Mouse (Mus musculus) megakaryocyte, embryonic 14.5 days (primary cell): Measurements from ENCODE around the gene Epb41. TPM values are rescaled to one million over a fixed set of nuclear protein-coding genes. Genes with fewer than 3 reads are reported as not detected.
A peak's percentile ranks its signal among the peaks of the same experiment; 100 is the strongest.

Source experiments
- H3K27me3 ChIP-seq: replicated peaks from 2 replicates; pipeline ENCODE3; 2012; ENCODE audit warnings: inconsistent platforms
- H3K36me3 ChIP-seq: replicated peaks from 2 replicates; pipeline ENCODE3; 2012; ENCODE audit warnings: low read length, inconsistent platforms, mixed read lengths
- H3K4me1 ChIP-seq: 2 replicates; pipeline ENCODE4 v1.6.1; 2012; ENCODE audit warnings: inconsistent platforms
- H3K4me3 ChIP-seq: replicated peaks from 2 replicates; pipeline ENCODE3; 2012; ENCODE audit warnings: moderate library complexity, mild to moderate bottlenecking, inconsistent platforms
- H3K9me3 ChIP-seq: 2 replicates; pipeline ENCODE4 v1.6.1; 2012; ENCODE audit warnings: inconsistent platforms
- FLI1 ChIP-seq: IDR thresholded peaks from 2 replicates; pipeline ENCODE4 v1.6.1; 2012; ENCODE audit warnings: low read length, inconsistent platforms, mixed read lengths
- GATA1 ChIP-seq: IDR thresholded peaks from 3 replicates; pipeline ENCODE4 v1.6.1; 2012; ENCODE audit warnings: mixed read lengths, low read length, inconsistent platforms, borderline replicate concordance
- polyA plus RNA-seq: library from polyadenylated mRNA; stranded (reverse); fragments of >175 nt; gene quantifications from 2 replicates; pipeline ENCODE4 v1.2.3, GENCODE M21; 2012; ENCODE audit warnings: low replicate concordance; ENCODE audit not compliant: insufficient read depth

Gene Epb41
- polyA plus RNA-seq, 1 experiment = 122 TPM

GRCm38 (mm10) chr4:132076480-132077405, 1.6 kb upstream of the Epb41 start:
- Histone ChIP-seq H3K4me3 (peak overlapping the region; percentile 99), H3K4me1 (peaks cover 74% of the 10 kb centered on the region)
- TF ChIP-seq FLI1 = no peak
- TF ChIP-seq GATA1 = peak; percentile 89

GRCm38 (mm10) chr4:132075796-132076195, 675 bp upstream of the Epb41 start:
- no peaks in the 10 kb centered on the region for H3K27me3 ChIP-seq
- H3K36me3 ChIP-seq = peaks cover 29% of the 10 kb centered on the region
- TF ChIP-seq GATA1 (no peak), FLI1 (no peak)
- no peaks in the 10 kb centered on the region for H3K9me3 ChIP-seq
- peaks cover 77% of the 10 kb centered on the region for H3K4me1 ChIP-seq
- H3K4me3 ChIP-seq = peak overlapping the region; percentile 99

More at GRCm38 (mm10) chr4:132076480-132077405, 1.6 kb upstream of the Epb41 start:
- H3K36me3 ChIP-seq = peaks cover 19% of the 10 kb centered on the region
- no peaks in the 10 kb centered on the region for H3K27me3 ChIP-seq
- H3K9me3 ChIP-seq = no peaks in the 10 kb centered on the region

- peaks cover 82% of the 10 kb centered on the region for H3K4me1 ChIP-seq
- no peak for TF ChIP-seq FLI1
- no peak for TF ChIP-seq GATA1
Measured at GRCm38 (mm10) chr4:132074077-132074932, 816 bp downstream of the Epb41 start, which contains the start of gene Gm10300. TSS of gene Gm10300 (plus strand) at chr4:132074697.

GRCm38 (mm10) chr4:132072946-132073345, 2.2 kb downstream of the Epb41 start:
- peaks cover 82% of the 10 kb centered on the region for H3K4me1 ChIP-seq
- no peaks in the 10 kb centered on the region for H3K27me3 ChIP-seq
- H3K36me3 ChIP-seq = peaks cover 56% of the 10 kb centered on the region
- no peak for TF ChIP-seq GATA1
- no peak for TF ChIP-seq FLI1
- peak overlapping the region; percentile 99 for H3K4me3 ChIP-seq
- no peaks in the 10 kb centered on the region for H3K9me3 ChIP-seq

More at GRCm38 (mm10) chr4:132074077-132074932, 816 bp downstream of the Epb41 start, which contains the start of gene Gm10300:
- H3K36me3 ChIP-seq = peaks cover 44% of the 10 kb centered on the region
- H3K9me3 ChIP-seq = no peaks in the 10 kb centered on the region
- H3K4me3 ChIP-seq = peak within 1 kb of the TSS; percentile 99
- no peaks in the 10 kb centered on the region for H3K27me3 ChIP-seq

- TF ChIP-seq FLI1 = no peak
- no peak for TF ChIP-seq GATA1
- Histone ChIP-seq H3K36me3 (peaks cover 64% of the 10 kb centered on the region), H3K4me3 (peak overlapping the region; percentile 99), H3K4me1 (peaks cover 82% of the 10 kb centered on the region), H3K9me3 (no peaks in the 10 kb centered on the region), H3K27me3 (no peaks in the 10 kb centered on the region)
Measured at GRCm38 (mm10) chr4:132072156-132072555, 3.0 kb downstream of the Epb41 start.

- Histone ChIP-seq H3K36me3 (peaks cover 69% of the 10 kb centered on the region), H3K9me3 (no peaks in the 10 kb centered on the region), H3K4me3 (peak overlapping the region; percentile 99), H3K4me1 (peaks cover 83% of the 10 kb centered on the region), H3K27me3 (no peaks in the 10 kb centered on the region)
- TF ChIP-seq GATA1 (no peak), FLI1 (no peak)
Measured at GRCm38 (mm10) chr4:132071674-132072073, 3.4 kb downstream of the Epb41 start.

- TF ChIP-seq GATA1 (no peak), FLI1 (no peak)
- Histone ChIP-seq H3K9me3 (no peaks in the 10 kb centered on the region), H3K4me3 (peak overlapping the region; percentile 83), H3K27me3 (no peaks in the 10 kb centered on the region), H3K4me1 (peaks cover 98% of the 10 kb centered on the region), H3K36me3 (peaks cover 98% of the 10 kb centered on the region)
Measured at GRCm38 (mm10) chr4:132067938-132068235, 7.2 kb downstream of the Epb41 start.

GRCm38 (mm10) chr4:132067112-132067937, 7.8 kb downstream of the Epb41 start:
- TF ChIP-seq GATA1 = no peak
- no peak for TF ChIP-seq FLI1
- peaks cover 98% of the 10 kb centered on the region for H3K36me3 ChIP-seq
- H3K27me3 ChIP-seq = no peaks in the 10 kb centered on the region
- H3K4me3 ChIP-seq = peak overlapping the region; percentile 83
- H3K4me1 ChIP-seq = peaks cover 98% of the 10 kb centered on the region
- H3K9me3 ChIP-seq = no peaks in the 10 kb centered on the region

- Histone ChIP-seq H3K36me3 (peaks cover 96% of the 10 kb centered on the region), H3K4me3 (peak overlapping the region; percentile 83), H3K4me1 (peaks cover 98% of the 10 kb centered on the region), H3K27me3 (no peaks in the 10 kb centered on the region), H3K9me3 (no peaks in the 10 kb centered on the region)
- TF ChIP-seq GATA1 (no peak), FLI1 (no peak)
Measured at GRCm38 (mm10) chr4:132066101-132066773, 8.9 kb downstream of the Epb41 start.
